Mouse (Mus musculus) hindbrain, embryonic 11.5 days (tissue): ENCODE data around the gene Gm20605. TPM values are rescaled to one million over a fixed set of nuclear protein-coding genes. Genes with fewer than 3 reads are reported as not detected.

Source experiments
- ATAC-seq: fragments of 200-750 bp; cut with Nextera tagmentation; 2 replicates; pipeline ENCODE4 v1.8.0; 2017; ENCODE audit warnings: mild to moderate bottlenecking, moderate TSS enrichment, moderate library complexity; ENCODE audit not compliant: low FRiP score
- DNase-seq: peaks from one replicate; pipeline ENCODE4 v3.0.0-alpha.2; 2015; ENCODE audit warnings: low spot score
- H3K27ac ChIP-seq: fragments of 300-500 bp; sonication (generic); 2 replicates; pipeline ENCODE4 v1.5.1; 2014; ENCODE audit warnings: mild to moderate bottlenecking, low read depth, low read length
- H3K27me3 ChIP-seq: fragments of 300-500 bp; sonication (generic); 2 replicates; pipeline ENCODE4 v1.6.1; 2014; ENCODE audit warnings: mild to moderate bottlenecking, low read length, moderate library complexity, mixed read lengths; ENCODE audit not compliant: control insufficient read depth, insufficient read depth
- H3K36me3 ChIP-seq: fragments of 300-500 bp; sonication (generic); 2 replicates; pipeline ENCODE4 v1.6.1; 2014; ENCODE audit warnings: mild to moderate bottlenecking, low read length, moderate library complexity, mixed read lengths; ENCODE audit not compliant: control insufficient read depth, insufficient read depth
- H3K4me1 ChIP-seq: fragments of 300-500 bp; sonication (generic); replicated peaks from 2 replicates; pipeline ENCODE4 v1.6.1; 2014; ENCODE audit warnings: low read length, mixed read lengths; ENCODE audit not compliant: control insufficient read depth, insufficient read depth
- H3K4me2 ChIP-seq: fragments of 300-500 bp; sonication (generic); replicated peaks from 2 replicates; pipeline ENCODE4 v1.6.1; 2014; ENCODE audit warnings: mild to moderate bottlenecking, low read depth, low read length
- H3K4me3 ChIP-seq: fragments of 300-500 bp; sonication (generic); 2 replicates; pipeline ENCODE4 v1.5.1; 2014; ENCODE audit warnings: low read depth, low read length
- H3K9ac ChIP-seq: fragments of 300-500 bp; sonication (generic); 2 replicates; pipeline ENCODE4 v1.6.1; 2014; ENCODE audit warnings: low read depth, low read length
- H3K9me3 ChIP-seq: fragments of 300-500 bp; sonication (generic); 2 replicates; pipeline ENCODE4 v1.6.1; 2016; ENCODE audit warnings: low read length; ENCODE audit not compliant: control insufficient read depth
- WGBS: fragments of 180-500 bp; shearing (Covaris S2); extraction: QIAGEN DNeasy Blood & Tissue Kit; methylation state at CpG from one replicate; pipeline ENCODE4 v1.1.7; 2014; 5-methylcytosine and 5-hydroxymethylcytosine counted together
- polyA plus RNA-seq: library from polyadenylated mRNA; unstranded; fragments of >200 nt; fragmentation: Nextera tagmentation; extraction: Ambion mirVana; gene quantifications from 2 replicates; pipeline ENCODE4 v1.2.1, GENCODE M21; 2014

The Gm20605 gene
- polyA plus RNA-seq: 5.0 and 6.3 TPM in 2 replicates

GRCm38 (mm10) chr5:137628498-137629305 lies at the start of gene Gm20605, which contains the start of the genes Fbxo24 and Lrch4:
Gene Gm20605 (plus strand): TSS chr5:137629175.
Gene Fbxo24 (minus strand): TSS chr5:137629002.
Gene Lrch4 (plus strand): TSS chr5:137629121.
- peak; percentile 98 for ATAC-seq
- H3K4me1 ChIP-seq: peaks cover 16% of the 10 kb centered on the region

GRCm38 (mm10) chr5:137580246-137580645 lies 48.7 kb upstream of the Gm20605 start:
- H3K27me3 ChIP-seq: no peaks in the 10 kb centered on the region
- H3K4me1 ChIP-seq: no peaks in the 10 kb centered on the region
- H3K4me2 ChIP-seq: no peak overlapping the region
- DNase-seq: no peak
- no peaks in the 10 kb centered on the region for H3K36me3 ChIP-seq
- no peak for ATAC-seq
- no peak overlapping the region for H3K27ac ChIP-seq
- no peak overlapping the region for H3K9ac ChIP-seq
- 86% methylated on average over 6 of the region's 6 CpGs for WGBS
- H3K4me3 ChIP-seq: no peak overlapping the region
- no peaks in the 10 kb centered on the region for H3K9me3 ChIP-seq

More at GRCm38 (mm10) chr5:137628498-137629305, at the start of gene Gm20605, which contains the start of the genes Fbxo24 and Lrch4:
- Histone ChIP-seq H3K36me3 (no peaks in the 10 kb centered on the region), H3K9ac (peak within 1 kb of the TSS; percentile 80), H3K27me3 (no peaks in the 10 kb centered on the region), H3K4me2 (peak within 1 kb of the TSS; percentile 80), H3K4me3 (peak within 1 kb of the TSS; percentile 85), H3K9me3 (no peaks in the 10 kb centered on the region), H3K27ac (peak within 1 kb of the TSS; percentile 93)
- WGBS: under 1% methylated on average over 44 of the region's 46 CpGs
- peak; percentile 99 for DNase-seq

DNA sequence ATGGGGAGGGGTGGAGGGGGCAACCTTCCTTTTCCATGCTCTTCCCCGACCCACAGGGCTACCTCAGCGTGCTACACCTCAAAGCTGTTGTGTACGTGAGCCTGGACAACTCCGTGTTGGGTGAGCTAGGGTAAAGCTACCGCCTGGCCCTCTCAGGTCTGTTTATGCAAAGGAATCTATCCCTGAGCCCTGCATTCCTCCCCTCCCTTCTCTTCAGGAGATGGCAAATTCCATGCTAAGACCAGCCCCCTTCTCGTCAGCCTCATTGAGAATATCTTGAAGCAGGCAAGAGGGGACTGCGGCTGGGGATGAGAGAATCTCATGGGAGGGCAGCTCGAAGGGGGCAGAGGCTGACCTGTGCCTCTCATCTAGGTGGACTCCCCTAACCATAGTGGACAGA lies 46.3 kb upstream of the Gm20605 start:
- Histone ChIP-seq H3K27me3 (no peaks in the 10 kb centered on the region), H3K4me1 (no peaks in the 10 kb centered on the region), H3K9me3 (peaks cover 2% of the 10 kb centered on the region; the same call in 1 of the 2 replicates), H3K36me3 (no peaks in the 10 kb centered on the region), H3K9ac (no peak overlapping the region), H3K4me2 (no peak overlapping the region), H3K27ac (no peak overlapping the region), H3K4me3 (no peak overlapping the region)
- WGBS: 31% methylated on average over 8 of the region's 8 CpGs
- ATAC-seq (no peak), DNase-seq (no peak)

DNA sequence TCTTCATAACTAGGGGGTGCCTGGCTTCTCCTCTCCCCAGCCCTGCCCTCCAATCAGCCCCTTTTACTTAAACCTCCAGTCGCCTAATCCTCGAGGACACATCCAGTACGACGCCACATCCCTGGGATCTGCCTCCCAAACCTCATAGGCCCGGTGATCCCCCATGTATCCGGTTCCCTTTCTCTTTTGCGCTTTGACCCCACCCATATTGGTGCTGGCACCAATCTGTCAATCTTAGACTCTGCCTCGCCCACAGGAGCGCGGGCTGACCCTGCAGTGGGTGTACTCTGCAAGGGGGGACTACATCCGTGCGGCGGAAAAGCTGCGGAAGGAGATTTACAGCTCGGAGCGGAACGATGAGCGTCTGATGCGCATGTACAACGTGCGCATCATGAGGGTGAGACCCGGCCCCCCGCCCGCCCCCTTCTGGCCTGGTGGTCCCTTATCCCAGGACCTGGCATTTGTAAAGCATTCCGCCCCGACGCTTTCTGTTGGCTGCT lies 45.3 kb upstream of the Gm20605 start:
- H3K4me3 ChIP-seq: peak overlapping the region; percentile 27; the same call in 1 of the 2 replicates
- H3K27ac ChIP-seq: no peak overlapping the region
- 13% methylated on average over 27 of the region's 27 CpGs for WGBS
- DNase-seq: peak; percentile 73
- H3K4me1 ChIP-seq: no peaks in the 10 kb centered on the region
- no peaks in the 10 kb centered on the region for H3K27me3 ChIP-seq
- peak overlapping the region; percentile 41 for H3K4me2 ChIP-seq
- peaks cover 3% of the 10 kb centered on the region; the same call in 1 of the 2 replicates for H3K9me3 ChIP-seq
- peak overlapping the region; percentile 21; the same call in 1 of the 2 replicates for H3K9ac ChIP-seq
- H3K36me3 ChIP-seq: no peaks in the 10 kb centered on the region
- peak; percentile 71 for ATAC-seq

- H3K4me1 ChIP-seq: no peaks in the 10 kb centered on the region
- H3K27me3 ChIP-seq: no peaks in the 10 kb centered on the region
- ATAC-seq (no peak), DNase-seq (peak; percentile 73)
- H3K9ac ChIP-seq: no peak overlapping the region
- no peak overlapping the region for H3K4me2 ChIP-seq
- H3K9me3 ChIP-seq: peaks cover 3% of the 10 kb centered on the region; the same call in 1 of the 2 replicates
- 35% methylated on average over 8 of the region's 8 CpGs for WGBS
- no peak overlapping the region for H3K4me3 ChIP-seq
- H3K36me3 ChIP-seq: no peaks in the 10 kb centered on the region
- H3K27ac ChIP-seq: no peak overlapping the region
These were observed 44.0 kb upstream of the Gm20605 start for GRCm38 (mm10) chr5:137584976-137585375.

- ATAC-seq: no peak
These were observed 38.5 kb upstream of the Gm20605 start for GRCm38 (mm10) chr5:137590507-137590906.

GRCm38 (mm10) chr5:137595921-137596320 lies 33.1 kb upstream of the Gm20605 start:
- ATAC-seq (no peak), DNase-seq (no peak)
- Histone ChIP-seq H3K9me3 (no peaks in the 10 kb centered on the region), H3K4me2 (no peak overlapping the region), H3K9ac (no peak overlapping the region), H3K4me1 (no peaks in the 10 kb centered on the region), H3K4me3 (no peak overlapping the region), H3K36me3 (no peaks in the 10 kb centered on the region), H3K27me3 (no peaks in the 10 kb centered on the region), H3K27ac (no peak overlapping the region)
- 78% methylated on average over 7 of the region's 7 CpGs for WGBS

More at GRCm38 (mm10) chr5:137590507-137590906, 38.5 kb upstream of the Gm20605 start:
- Histone ChIP-seq H3K27me3 (no peaks in the 10 kb centered on the region), H3K9me3 (peaks cover 3% of the 10 kb centered on the region; the same call in 1 of the 2 replicates), H3K4me1 (no peaks in the 10 kb centered on the region), H3K4me3 (no peak overlapping the region), H3K4me2 (no peak overlapping the region), H3K9ac (no peak overlapping the region), H3K27ac (no peak overlapping the region), H3K36me3 (no peaks in the 10 kb centered on the region)
- WGBS: 79% methylated on average over 5 of the region's 5 CpGs
- DNase-seq: no peak

GRCm38 (mm10) chr5:137596601-137597261 lies 32.2 kb upstream of the Gm20605 start:
- H3K9ac ChIP-seq: no peak overlapping the region
- WGBS: 35% methylated on average over 28 of the region's 30 CpGs
- no peaks in the 10 kb centered on the region for H3K4me1 ChIP-seq
- ATAC-seq: no peak
- H3K27me3 ChIP-seq: no peaks in the 10 kb centered on the region
- 0 out of 2 replicates have a peak overlapping the region, but pooled peaks have one; percentile 3 for H3K4me2 ChIP-seq
- 0 out of 2 replicates have a peak overlapping the region, but pooled peaks have one; percentile 13 for H3K4me3 ChIP-seq
- no peaks in the 10 kb centered on the region for H3K36me3 ChIP-seq
- no peak for DNase-seq
- no peaks in the 10 kb centered on the region for H3K9me3 ChIP-seq
- no peak overlapping the region for H3K27ac ChIP-seq
